Mouse (Mus musculus): ENCODE measurements at regions not wholly inside any gene's neighbourhood (a gene's known extent, or its start where the extent isn't known, plus 50 kb on each side); places are given as distances from the start of the nearest gene placed in this dataset.

- TF ChIP-seq POLR2A (IDR thresholded peaks at IDR 0.05; ENCODE audit: low read depth, low read length) (no peak), CTCF (IDR thresholded peaks at IDR 0.05; ENCODE audit: borderline replicate concordance, insufficient read depth, low read length) (no peak)
Measured at GRCm38 (mm10) chr10:92298693-92299092, 423.5 kb downstream of the Nedd1 start.
